In the genomic region with DNA sequence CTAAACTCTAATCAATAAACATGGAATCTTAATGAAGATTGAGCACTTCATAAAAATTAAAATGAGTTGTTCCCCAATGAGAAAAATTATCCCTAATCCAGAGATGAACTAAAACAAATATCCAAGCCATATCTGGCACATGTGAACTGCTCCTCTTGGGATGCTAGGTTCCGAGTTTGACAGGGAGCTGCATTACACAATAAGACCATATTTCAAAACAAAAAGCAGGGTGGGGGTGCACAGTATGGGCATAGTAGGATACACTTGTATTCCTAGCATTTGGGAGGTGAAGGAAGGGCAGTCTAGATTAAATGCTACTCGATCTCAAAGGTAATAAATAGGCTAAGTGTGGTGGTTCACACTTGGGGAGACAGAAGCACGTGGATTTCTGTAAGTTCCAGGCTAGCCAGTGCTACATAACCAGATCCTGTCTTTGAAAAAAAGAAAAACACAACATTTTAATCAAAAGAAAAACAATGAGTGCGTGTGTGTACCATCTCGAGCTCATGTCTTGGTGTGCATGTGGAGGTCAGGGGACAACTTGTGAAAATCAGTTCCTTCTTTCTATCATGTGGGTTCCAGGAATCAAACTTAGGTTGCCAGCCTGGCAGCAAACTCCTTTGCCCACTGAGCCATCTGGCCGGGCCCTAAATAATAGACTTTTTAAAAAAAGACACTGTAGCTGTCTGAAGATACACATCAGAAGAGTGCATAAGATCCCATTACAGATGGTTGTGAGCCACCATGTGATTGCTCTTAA, we compare ENCODE assay signal across 25 mouse cellular contexts. TPM values are rescaled to one million over a fixed set of nuclear protein-coding genes. Genes with fewer than 3 reads are reported as not detected.
DNase-seq lines count a peak whose midpoint lies in the region; ATAC-seq and TF ChIP-seq lines count a peak whose summit lies in the region.
"Had no signal": no experiment of that assay in that cellular context is flagged by ENCODE, and none has a peak within 500 bp of the region (broad histone marks: within the 10 kb centered on the region; RNA-seq: fewer than 3 reads in every experiment).

No protein-coding gene starts in this region.

- H3K4me2 ChIP-seq in liver, postnatal 0 days (ENCODE audit: low read depth, low read length): no peak overlapping the region
- H3K4me2 ChIP-seq in CH12.LX (ENCODE audit: insufficient read depth, low read depth, poor library complexity, severe bottlenecking): no peak overlapping the region
- H3K4me2 ChIP-seq: embryonic facial prominence, embryonic 12.5 days; embryonic facial prominence, embryonic 15.5 days; heart, embryonic 13.5 days; hindbrain, embryonic 13.5 days; intestine, embryonic 15.5 days had no signal

- in situ Hi-C loops in CH12.LX (cut with MboI; ENCODE audit: low pct_ligation_motif_present, low pct_unique_long_range_greater_than_20kb, low sequenced_read_pairs): no loop called here

- H3K36me3 ChIP-seq in liver, adult 2 months (ENCODE audit: control insufficient read depth, insufficient read depth, low read length): no peaks in the 10 kb centered on the region
- no peaks in the 10 kb centered on the region; the same call in 1 of the 2 replicates for H3K36me3 ChIP-seq in liver, postnatal 0 days (replicated peaks; ENCODE audit: insufficient read depth, low read length)
- H3K36me3 ChIP-seq in CH12.LX (replicated peaks in 1 of 2; ENCODE audit: control insufficient read depth in 1 of 2, insufficient read depth in 1 of 2, low read length in 1 of 2): peaks cover under 1 to 34% of the 10 kb centered on the region in 2 experiments
- H3K36me3 ChIP-seq: embryonic facial prominence, embryonic 15.5 days had no signal

- no peak for TF ChIP-seq CTCF in liver, adult 2 months (IDR thresholded peaks at IDR 0.05; ENCODE audit: low read depth, low read length)
- no peak for TF ChIP-seq CTCF in liver, postnatal 0 days (IDR thresholded peaks at IDR 0.05; ENCODE audit: low read depth)
- TF ChIP-seq CTCF in CH12.LX (conservative IDR thresholded peaks at IDR 0.05 in 1 of 2, IDR thresholded peaks at IDR 0.05 in 1 of 2; ENCODE audit: low read depth in 2 of 2, low read length in 2 of 2): no peak

- H3K27ac ChIP-seq in liver, adult 2 months (replicated peaks; ENCODE audit: insufficient read depth, low read depth, low read length): peak overlapping the region; percentile 60; the same call in 1 of the 2 replicates
- no peak overlapping the region for H3K27ac ChIP-seq in liver, postnatal 0 days (ENCODE audit: low read depth)
- H3K27ac ChIP-seq in CH12.LX (ENCODE audit: insufficient read depth, low read depth): no peak overlapping the region
- H3K27ac ChIP-seq: embryonic facial prominence, embryonic 12.5 days; embryonic facial prominence, embryonic 15.5 days; gastrocnemius, adult 2 months; heart, embryonic 13.5 days; hindbrain, embryonic 10.5 days; hindbrain, embryonic 13.5 days; intestine, embryonic 15.5 days had no signal

- no peaks in the 10 kb centered on the region for H3K9me3 ChIP-seq in liver, postnatal 0 days (ENCODE audit: low read length)
- H3K9me3 ChIP-seq in CH12.LX (replicated peaks; ENCODE audit: low read length): no peaks in the 10 kb centered on the region
- H3K9me3 ChIP-seq: embryonic facial prominence, embryonic 12.5 days; embryonic facial prominence, embryonic 15.5 days; heart, embryonic 13.5 days; hindbrain, embryonic 10.5 days; hindbrain, embryonic 13.5 days; intestine, embryonic 15.5 days had no signal

- DNase-seq in liver, adult 2 months (ENCODE audit: extremely low read depth, low read depth, low spot score): peak; percentile 58
- DNase-seq in liver, postnatal 0 days: no peak
- DNase-seq in A20 (ENCODE audit: low read depth, low spot score): peak; percentile 60
- no peak for DNase-seq in CH12.LX (ENCODE audit: extremely low read depth)
- no peak for DNase-seq in urinary bladder, postnatal 14 days (ENCODE audit: low spot score)
- no peak for DNase-seq in adrenal gland, adult 2 months
- DNase-seq: adrenal gland, postnatal 10 days; adrenal gland, postnatal 36 days; cerebellum, adult 11 months; cerebellum, adult 2 months; cerebellum, adult 9-11 months; cerebellum, postnatal 25 days; forebrain, postnatal 0 days; gastrocnemius, adult 2 months; gastrocnemius, postnatal 14 days; heart, adult 18-20 months; heart, postnatal 36 days had no signal

- dilution Hi-C loops in CH12.LX (cut with MboI; ENCODE audit: extremely low pct_ligation_motif_present, extremely low pct_unique_long_range_greater_than_20kb, low sequenced_read_pairs): no loop called here

- no peaks in the 10 kb centered on the region for H3K27me3 ChIP-seq in liver, adult 2 months (ENCODE audit: control insufficient read depth, insufficient read depth, low read length)
- no peaks in the 10 kb centered on the region for H3K27me3 ChIP-seq in liver, postnatal 0 days (ENCODE audit: insufficient read depth, low read length)
- no peaks in the 10 kb centered on the region for H3K27me3 ChIP-seq in CH12.LX (replicated peaks)
- H3K27me3 ChIP-seq: embryonic facial prominence, embryonic 12.5 days; embryonic facial prominence, embryonic 15.5 days; heart, embryonic 13.5 days; hindbrain, embryonic 13.5 days; intestine, embryonic 15.5 days had no signal

- no peak for TF ChIP-seq RAD21 in CH12.LX (IDR thresholded peaks at IDR 0.05; ENCODE audit: low read depth, low read length)

- no peak for TF ChIP-seq POLR2A in liver, adult 2 months (IDR thresholded peaks at IDR 0.05; ENCODE audit: extremely low read depth, insufficient read depth, low read length)
- no peak for TF ChIP-seq POLR2A in CH12.LX (IDR thresholded peaks at IDR 0.05; ENCODE audit: low read depth, low read length)

- H3K4me3 ChIP-seq in liver, adult 2 months (ENCODE audit: insufficient read depth, low read depth, low read length): no peak overlapping the region
- no peak overlapping the region for H3K4me3 ChIP-seq in liver, postnatal 0 days (ENCODE audit: low read depth, low read length)
- H3K4me3 ChIP-seq in CH12.LX (replicated peaks in 1 of 3; ENCODE audit: low read depth in 2 of 3, low read length in 2 of 3, poor library complexity in 1 of 3): no peak overlapping the region
- H3K4me3 ChIP-seq: embryonic facial prominence, embryonic 12.5 days; embryonic facial prominence, embryonic 15.5 days; gastrocnemius, adult 2 months; heart, embryonic 13.5 days; hindbrain, embryonic 10.5 days; hindbrain, embryonic 13.5 days; intestine, embryonic 15.5 days had no signal

- ATAC-seq in liver, postnatal 0 days: no peak
- ATAC-seq: forebrain, embryonic 14.5 days; forebrain, postnatal 0 days; hindbrain, embryonic 16.5 days; intestine, embryonic 15.5 days had no signal

- 47% methylated on average over 6 of the region's 6 CpGs for WGBS in liver, adult 2 months
- WGBS in liver, postnatal 0 days (ENCODE audit: insufficient replicate concordance): 76% methylated on average over 6 of the region's 6 CpGs

- no peak for TF ChIP-seq EP300 in liver, postnatal 0 days (IDR thresholded peaks at IDR 0.05; ENCODE audit: low read depth)
- no peak for TF ChIP-seq EP300 in CH12.LX (IDR thresholded peaks at IDR 0.05; ENCODE audit: low read length)

- H3K9ac ChIP-seq in liver, adult 2 months (ENCODE audit: low read depth, low read length): 0 out of 2 replicates have a peak overlapping the region, but pooled peaks have one; percentile 22
- no peak overlapping the region for H3K9ac ChIP-seq in liver, postnatal 0 days (replicated peaks)
- H3K9ac ChIP-seq in CH12.LX (ENCODE audit: insufficient read depth, low read depth): no peak overlapping the region
- H3K9ac ChIP-seq: embryonic facial prominence, embryonic 12.5 days; embryonic facial prominence, embryonic 15.5 days; forebrain, postnatal 0 days; heart, embryonic 13.5 days; hindbrain, embryonic 13.5 days; intestine, embryonic 15.5 days had no signal

- H3K79me2 ChIP-seq in liver, adult 2 months (ENCODE audit: control insufficient read depth, insufficient read depth, low read length): peaks cover 30% of the 10 kb centered on the region
- H3K79me2 ChIP-seq in CH12.LX (replicated peaks; ENCODE audit: control insufficient read depth, extremely low read depth, insufficient read depth, poor library complexity, severe bottlenecking): peaks cover 90% of the 10 kb centered on the region

- peaks cover 6% of the 10 kb centered on the region; the same call in 1 of the 2 replicates for H3K4me1 ChIP-seq in liver, adult 2 months (ENCODE audit: control insufficient read depth, insufficient read depth, low read length)
- peaks cover 15% of the 10 kb centered on the region for H3K4me1 ChIP-seq in liver, postnatal 0 days (ENCODE audit: insufficient read depth)
- peaks cover 2 to 63% of the 10 kb centered on the region in 2 experiments; a peak in 2 of 4 replicates for H3K4me1 ChIP-seq in CH12.LX (ENCODE audit: control insufficient read depth in 1 of 2, insufficient read depth in 2 of 2)

TF ChIP-seq in CH12.LX, 34 proteins besides CTCF, POLR2A, EP300 and RAD21:
- TF ChIP-seq JUND (conservative IDR thresholded peaks at IDR 0.05; ENCODE audit: low read depth, low read length) (no peak), MYC (IDR thresholded peaks at IDR 0.05; ENCODE audit: low read depth, low read length) (peak; percentile 43; the same call in 1 of the 2 replicates)

RNA-seq across cellular contexts. Expression of gene Rps6kb1, which starts 4.7 kb away (rescaled TPM):
- total RNA-seq in liver, adult 2 months (2014; rRNA removed): 14.4 TPM in 2 replicates
- polyA plus RNA-seq in liver, adult 2 months (2012; rRNA removed): 6.2 and 6.3 TPM in 2 replicates
- polyA plus RNA-seq in liver, postnatal 0 days (2015; fragmentation: Nextera tagmentation; extraction: Ambion mirVana): 20.6 and 23.6 TPM in 2 replicates
- total RNA-seq in CH12.LX (2012; rRNA removed) (45.2 and 56.7 TPM in 2 replicates), CH12.LX (2014; rRNA removed) (76.9 and 79.9 TPM in 2 replicates)
- 110 and 152 TPM in 2 replicates for polyA plus RNA-seq in CH12.LX (2012; ENCODE audit: insufficient read length, low read depth)
- 10 to 100 TPM; 38.1 to 39.8 TPM for total RNA-seq in adrenal gland, adult 2 months (2021)
- 3.3 and 4.0 TPM in 2 replicates for polyA plus RNA-seq in adrenal gland, adult 2 months (2012; rRNA removed)

RNA-seq across cellular contexts. Expression of gene Tubd1, which starts 4.9 kb away (rescaled TPM):
- total RNA-seq in liver, adult 2 months (2014; rRNA removed): 2.6 and 4.3 TPM in 2 replicates
- polyA plus RNA-seq in liver, adult 2 months (2012; rRNA removed): 1.7 and 2.0 TPM in 2 replicates
- 4.3 and 4.4 TPM in 2 replicates for polyA plus RNA-seq in liver, postnatal 0 days (2015; fragmentation: Nextera tagmentation; extraction: Ambion mirVana)
- 11.9 and 14.3 TPM in 2 replicates for total RNA-seq in CH12.LX (2012; rRNA removed)
- 9.7 and 9.8 TPM in 2 replicates for total RNA-seq in CH12.LX (2014; rRNA removed)
- 12.6 and 13.4 TPM in 2 replicates for polyA plus RNA-seq in CH12.LX (2012; ENCODE audit: insufficient read length, low read depth)
- total RNA-seq in adrenal gland, adult 2 months (2021): 1 to 10 TPM; 6.6 to 8.1 TPM
- polyA plus RNA-seq in adrenal gland, adult 2 months (2012; rRNA removed): 1.2 and 1.7 TPM in 2 replicates

RNA-seq across cellular contexts. Expression of gene Rnft1, which starts 55.4 kb away (rescaled TPM):
- total RNA-seq in liver, adult 2 months (2014; rRNA removed): 18.9 and 19.1 TPM in 2 replicates
- polyA plus RNA-seq in liver, adult 2 months (2012; rRNA removed): 6.8 and 9.4 TPM in 2 replicates
- polyA plus RNA-seq in liver, postnatal 0 days (2015; fragmentation: Nextera tagmentation; extraction: Ambion mirVana): 19.8 and 20.1 TPM in 2 replicates
- total RNA-seq in CH12.LX (2012; rRNA removed) (34.9 and 41.3 TPM in 2 replicates), CH12.LX (2014; rRNA removed) (49.2 and 53.0 TPM in 2 replicates)
- 43.2 and 49.7 TPM in 2 replicates for polyA plus RNA-seq in CH12.LX (2012; ENCODE audit: insufficient read length, low read depth)
- 10 to 100 TPM; 32.2 to 48.3 TPM for total RNA-seq in adrenal gland, adult 2 months (2021)
- 1.8 and 2.6 TPM in 2 replicates for polyA plus RNA-seq in adrenal gland, adult 2 months (2012; rRNA removed)

Comparison
In these comparisons a context has a peak if more than half of its experiments do, and no peak if none do; other contexts are left out.
1. DNase-seq: peak in liver, adult 2 months (single experiment) and A20 (single experiment); none in liver, postnatal 0 days (single experiment), CH12.LX (single experiment), urinary bladder, postnatal 14 days (single experiment) and adrenal gland, adult 2 months (single experiment).